Mouse (Mus musculus): Measurements from ENCODE around the gene Cpox. TPM values are rescaled to one million over a fixed set of nuclear protein-coding genes. Genes with fewer than 3 reads are reported as not detected.
"Not testable (repeated sequence)": the region's sequence is repeated elsewhere in the genome, so short reads cannot be mapped to it uniquely, and the experiment has no call there.

Gene Cpox
- total RNA-seq, 2 experiments from 2014 or later = 19.7 to 20.5 TPM

DNA sequence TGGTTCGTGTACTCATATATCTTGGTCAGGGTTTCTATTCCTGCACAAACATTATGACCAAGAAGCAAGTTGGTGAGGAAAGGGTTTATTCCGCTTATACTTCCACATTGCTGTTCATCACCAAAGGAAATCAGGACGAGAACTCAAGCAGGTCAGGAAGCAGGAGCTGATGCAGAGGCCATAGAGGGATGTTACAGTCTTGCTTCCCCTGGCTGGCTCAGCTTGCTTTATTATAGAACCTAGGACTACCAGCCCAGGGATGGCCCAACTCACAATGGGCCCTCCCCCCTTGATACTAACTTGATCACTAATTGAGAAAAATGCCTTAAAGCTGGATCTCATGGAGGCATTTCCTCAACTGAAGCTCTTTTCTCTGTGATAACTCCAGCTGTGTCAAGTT, 3.4 kb upstream of the Cpox start:
- DNase-seq; intact Hi-C loops (cut with DNase I): not testable (repeated sequence)

DNA sequence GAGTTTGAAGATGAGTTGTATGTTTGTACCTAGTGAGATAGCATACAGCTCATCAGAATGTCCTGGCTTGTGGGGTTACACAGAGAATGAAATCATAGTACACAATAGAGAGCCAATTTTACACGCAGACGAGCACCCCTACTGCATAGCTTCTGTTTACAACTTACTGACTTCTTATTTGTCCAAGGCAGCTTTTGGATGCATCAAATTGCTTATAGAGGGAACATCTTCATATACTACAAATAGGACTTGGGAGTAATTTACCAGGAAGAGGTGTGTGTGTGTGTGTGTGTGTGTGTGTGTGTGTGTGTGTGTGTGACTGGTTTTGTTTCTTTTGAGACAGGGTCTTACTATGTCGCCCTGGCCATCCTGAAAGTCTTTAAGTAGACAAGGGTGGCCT, 1.5 kb upstream of the Cpox start:
- intact Hi-C loops (cut with DNase I) = no loop called here
- no peak for DNase-seq

GRCm38 (mm10) chr16:58669264-58669663, 828 bp upstream of the Cpox start:
- no peak for DNase-seq
- intact Hi-C loops (cut with DNase I) = no loop called here

- DNase-seq = no peak
- intact Hi-C loops (cut with DNase I) = no loop called here
Measured at GRCm38 (mm10) chr16:58670643-58671042, 551 bp downstream of the Cpox start.

DNA sequence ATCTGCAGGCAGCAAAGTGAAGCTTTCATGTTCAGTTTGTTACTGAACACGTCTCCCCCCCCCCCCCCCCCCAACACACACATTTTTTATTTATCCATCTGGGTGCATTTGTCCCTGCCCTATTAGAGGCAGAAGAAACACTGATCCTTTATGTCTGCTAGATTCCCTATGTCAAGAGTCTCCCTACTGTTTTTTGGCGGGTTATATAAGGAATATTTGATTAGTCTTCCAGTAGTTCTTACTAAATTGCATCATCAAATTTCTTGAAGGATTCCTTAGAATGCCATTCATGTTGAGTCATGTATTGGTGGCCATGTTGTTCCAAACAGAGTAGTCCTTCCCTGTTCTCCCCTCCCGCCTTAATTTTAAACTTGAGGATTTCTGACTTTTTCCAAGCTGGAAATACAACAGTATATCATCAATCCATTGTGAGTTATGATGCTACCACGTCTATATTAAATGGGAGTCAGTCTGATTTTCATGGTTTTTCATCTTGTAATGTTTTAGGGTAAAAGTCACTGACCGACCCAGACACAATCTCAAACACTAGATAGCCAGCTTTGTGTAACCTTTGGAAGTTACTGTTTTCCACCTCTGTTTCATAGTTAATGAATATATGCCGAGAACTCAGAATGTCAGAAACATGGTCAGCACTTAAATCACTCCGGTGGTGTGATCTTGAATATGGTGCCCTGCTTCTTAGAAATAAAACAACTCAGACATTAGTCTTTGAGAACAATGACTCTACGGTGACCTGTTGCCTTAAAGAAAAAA, 1.3 kb downstream of the Cpox start:
- no peak for DNase-seq

DNA sequence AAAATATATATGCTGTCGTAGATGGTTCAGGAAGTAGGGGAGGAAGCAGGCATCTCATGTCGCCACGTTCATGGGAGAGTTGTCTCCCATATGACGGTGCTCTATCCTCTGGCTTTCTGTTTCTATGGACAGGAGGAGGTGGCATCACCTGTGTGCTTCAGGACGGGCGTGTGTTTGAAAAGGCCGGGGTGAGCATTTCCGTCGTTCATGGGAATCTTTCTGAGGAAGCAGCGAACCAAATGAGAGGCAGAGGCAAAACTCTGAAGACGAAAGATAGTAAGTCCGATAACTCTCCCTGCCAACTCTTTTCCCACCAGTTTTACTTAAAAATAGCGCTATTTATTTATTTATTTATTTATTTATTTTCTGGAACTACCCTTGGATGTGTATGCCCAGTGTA, 2.3 kb downstream of the Cpox start:
- DNase-seq = no peak
- intact Hi-C loops (cut with DNase I) = no loop called here

More for the DNA sequence above, 1.3 kb downstream of the Cpox start:
- intact Hi-C loops (cut with DNase I) = no loop called here

GRCm38 (mm10) chr16:58673811-58674410, 3.8 kb downstream of the Cpox start:
- no peak for DNase-seq
- intact Hi-C loops (cut with DNase I) = no loop called here

- intact Hi-C loops (cut with DNase I) = no loop called here
- no peak for DNase-seq
Measured at GRCm38 (mm10) chr16:58675256-58675655, 5.2 kb downstream of the Cpox start.

GRCm38 (mm10) chr16:58676156-58676555, 6.1 kb downstream of the Cpox start:
- DNase-seq = no peak
- intact Hi-C loops (cut with DNase I) = no loop called here

GRCm38 (mm10) chr16:58676633-58677032, 6.5 kb downstream of the Cpox start:
- DNase-seq = no peak
- intact Hi-C loops (cut with DNase I) = no loop called here

- intact Hi-C loops (cut with DNase I) = no loop called here
- DNase-seq = no peak
Measured at GRCm38 (mm10) chr16:58677491-58677890, 7.4 kb downstream of the Cpox start.

DNA sequence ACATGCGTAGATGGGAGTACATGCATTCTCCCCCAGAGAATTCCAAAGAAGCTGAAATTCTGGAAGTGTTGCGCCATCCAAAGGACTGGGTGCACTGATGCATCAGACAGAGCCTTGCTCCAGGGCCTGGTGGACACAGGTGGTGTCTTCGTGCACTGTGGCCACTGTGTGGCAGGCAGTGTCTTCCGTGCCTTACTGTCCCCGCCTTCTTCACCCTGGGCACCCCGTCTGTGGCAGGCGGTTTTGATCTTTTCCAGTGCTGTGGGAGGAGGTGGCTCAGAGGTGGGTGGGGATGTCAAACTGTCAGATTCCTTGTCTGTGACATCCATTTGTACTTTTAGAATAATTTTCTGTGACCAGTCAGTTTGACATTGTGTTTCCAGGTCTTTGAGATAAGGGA, 8.6 kb downstream of the Cpox start:
- no peak for DNase-seq
- intact Hi-C loops (cut with DNase I) = no loop called here

DNA sequence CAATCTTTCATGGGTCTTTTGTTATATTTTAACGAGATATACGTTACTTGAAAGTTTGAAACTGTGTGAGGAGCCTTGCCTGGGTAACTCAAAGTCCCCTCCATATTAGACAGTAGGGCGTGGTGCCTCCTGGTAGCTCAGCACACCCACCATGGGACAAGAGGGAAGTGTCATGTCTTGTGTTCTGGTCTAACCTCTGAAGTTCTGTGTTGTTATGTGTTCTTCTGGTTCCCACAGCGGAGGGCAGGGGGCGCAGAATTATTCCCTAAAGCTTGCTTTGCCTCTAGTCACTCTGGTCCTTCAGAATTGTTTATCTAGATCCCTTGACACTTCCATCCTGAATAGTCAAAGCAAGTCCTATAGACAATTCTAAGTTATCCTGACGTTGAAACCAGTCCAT, 12.0 kb downstream of the Cpox start:
- intact Hi-C loops (cut with DNase I) = loop anchor here (10.0 kb wide), 1 partner anchor 723 kb away; the partner anchor contains the start of gene Gabrr3
- no peak for DNase-seq

DNA sequence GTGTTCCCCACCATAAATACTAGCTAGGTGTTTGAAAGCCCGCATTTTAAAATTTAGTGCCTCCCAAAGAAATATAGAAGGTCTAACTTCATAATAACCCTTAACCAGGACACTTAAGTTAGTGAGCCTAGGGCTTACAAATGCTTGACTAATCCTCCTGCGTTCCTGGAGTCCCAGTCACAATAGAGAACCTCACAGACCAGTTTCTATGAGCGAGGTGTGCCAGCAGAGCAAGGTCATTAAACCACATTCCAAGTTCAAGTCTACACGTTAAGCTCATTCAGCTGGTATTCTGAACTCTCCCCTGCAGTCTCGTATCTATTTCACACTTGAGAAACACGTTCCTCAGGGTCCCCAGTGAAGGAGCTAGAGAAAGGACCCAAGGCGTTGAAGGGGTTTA, 12.8 kb downstream of the Cpox start:
- intact Hi-C loops (cut with DNase I) = loop anchor here (10.0 kb wide), 1 partner anchor 722 kb away; the partner anchor contains the start of gene Gabrr3
- DNase-seq = no peak

DNA sequence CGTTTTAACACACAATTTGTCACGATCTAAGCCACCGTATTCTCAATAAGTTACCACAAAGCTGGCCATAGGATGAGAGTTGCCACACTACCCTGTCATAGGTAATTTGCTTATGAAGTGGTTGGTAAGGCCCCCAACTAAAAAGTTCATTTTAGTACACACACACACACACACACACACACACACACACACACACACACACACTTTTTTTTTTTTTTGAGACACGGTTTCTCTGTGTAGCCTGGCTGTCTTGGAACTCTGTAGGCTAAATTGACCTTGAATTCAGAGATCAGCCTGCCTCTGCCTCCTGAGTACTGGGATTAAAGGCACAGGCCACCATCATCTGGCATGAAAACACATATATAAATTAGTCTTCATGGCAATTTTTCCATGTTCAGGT, 13.8 kb downstream of the Cpox start:
- intact Hi-C loops (cut with DNase I) = loop anchor here (10.0 kb wide), 1 partner anchor 721 kb away; the partner anchor contains the start of gene Gabrr3
- DNase-seq = no peak

- intact Hi-C loops (cut with DNase I) = loop anchor here (10.0 kb wide), 1 partner anchor 720 kb away; the partner anchor contains the start of gene Gabrr3
- DNase-seq = no peak
Measured at GRCm38 (mm10) chr16:58684537-58684936, 14.4 kb downstream of the Cpox start.

- DNase-seq = no peak
- intact Hi-C loops (cut with DNase I) = loop anchor here (10.0 kb wide), 1 partner anchor 719 kb away; the partner anchor contains the start of gene Gabrr3
Measured at GRCm38 (mm10) chr16:58685548-58686537, 15.8 kb downstream of the Cpox start.

GRCm38 (mm10) chr16:58688534-58688933, 18.4 kb downstream of the Cpox start:
- intact Hi-C loops (cut with DNase I) = loop anchor here (10.0 kb wide), 1 partner anchor 716 kb away; the partner anchor contains the start of gene Gabrr3
- DNase-seq = no peak

GRCm38 (mm10) chr16:58689555-58690169, 19.6 kb downstream of the Cpox start:
- intact Hi-C loops (cut with DNase I) = loop anchor here (10.0 kb wide), 1 partner anchor 715 kb away; the partner anchor contains the start of gene Gabrr3
- no peak for DNase-seq

GRCm38 (mm10) chr16:58690322-58690732, 20.2 kb downstream of the Cpox start:
- intact Hi-C loops (cut with DNase I) = no loop called here
- no peak for DNase-seq
